Mouse (Mus musculus): Measurements from ENCODE around the gene Klhl23.

Klhl23 gene

DNA sequence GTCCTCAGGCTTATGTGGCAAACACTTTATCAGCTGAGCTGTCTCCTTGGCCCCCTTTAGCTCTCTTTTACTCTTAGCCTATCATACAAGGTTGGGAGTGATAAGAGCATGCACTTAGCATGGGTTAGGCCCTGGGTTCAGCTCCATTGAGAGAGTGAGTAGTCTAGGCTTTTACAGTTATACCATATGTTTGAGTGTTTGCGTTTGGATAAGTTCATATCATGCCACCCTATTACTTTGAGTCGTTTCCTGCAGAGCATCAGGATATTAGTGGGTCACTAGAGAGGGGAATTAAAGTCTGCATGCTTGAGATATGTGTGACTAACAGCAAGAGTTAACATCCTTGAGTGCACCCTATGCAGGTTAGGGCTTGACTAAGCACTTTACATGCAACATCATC lies 7.9 kb downstream of the Klhl23 start:
- DNase-seq (ENCODE audit: extremely low spot score): no peak

DNA sequence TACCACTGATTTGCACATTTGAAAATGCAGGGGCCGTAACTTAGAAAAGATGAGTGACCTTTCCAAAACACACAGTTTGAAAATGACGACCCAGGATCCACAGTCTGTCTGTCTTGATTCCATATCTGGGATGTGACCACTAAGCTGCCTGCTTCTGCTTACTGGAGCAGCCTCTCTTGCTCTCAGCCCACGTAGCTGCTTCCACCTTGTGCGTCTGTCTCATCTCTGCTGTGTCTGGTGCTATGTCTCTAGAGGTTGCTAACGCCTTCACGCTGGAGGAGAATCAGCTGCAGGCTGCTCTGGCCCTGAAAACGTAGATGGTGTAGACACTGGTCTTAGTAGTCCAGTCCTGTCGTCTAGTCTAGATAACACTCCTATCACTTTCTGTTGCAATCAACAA lies 8.4 kb downstream of the Klhl23 start:
- no peak for DNase-seq (ENCODE audit: extremely low spot score)

DNA sequence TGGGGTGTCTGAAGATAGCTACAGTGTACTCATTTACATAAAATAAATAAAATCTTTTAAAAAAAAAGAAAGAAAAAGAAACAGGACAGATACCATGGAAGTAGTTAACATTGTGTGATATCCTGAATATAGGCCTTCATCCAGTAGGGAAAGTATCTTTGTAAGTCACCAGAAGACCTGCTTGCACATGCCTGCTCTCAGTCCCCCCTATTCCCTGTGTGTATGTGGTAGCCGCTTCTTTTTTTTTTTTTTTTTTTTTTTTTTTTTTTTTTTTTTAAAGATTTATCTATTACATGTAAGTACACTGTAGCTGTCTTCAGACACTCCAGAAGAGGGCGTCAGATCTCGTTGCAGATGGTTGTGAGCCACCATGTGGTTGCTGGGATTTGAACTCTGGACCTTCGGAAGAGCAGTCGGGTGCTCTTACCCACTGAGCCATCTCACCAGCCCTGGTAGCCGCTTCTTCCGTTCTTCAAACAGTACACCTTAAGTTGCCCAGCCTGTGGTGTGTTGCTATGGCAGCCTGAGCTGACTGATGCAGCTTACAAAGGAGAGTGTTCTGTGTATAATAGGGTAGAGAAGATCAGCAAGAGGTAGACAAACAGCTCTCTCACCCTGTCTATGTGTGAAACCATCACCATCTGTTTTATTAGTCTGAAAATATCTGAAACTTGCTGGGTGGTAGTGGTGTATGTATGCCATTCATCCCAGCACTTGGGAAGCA lies 15.7 kb downstream of the Klhl23 start:
- no peak for DNase-seq (ENCODE audit: extremely low spot score)

DNA sequence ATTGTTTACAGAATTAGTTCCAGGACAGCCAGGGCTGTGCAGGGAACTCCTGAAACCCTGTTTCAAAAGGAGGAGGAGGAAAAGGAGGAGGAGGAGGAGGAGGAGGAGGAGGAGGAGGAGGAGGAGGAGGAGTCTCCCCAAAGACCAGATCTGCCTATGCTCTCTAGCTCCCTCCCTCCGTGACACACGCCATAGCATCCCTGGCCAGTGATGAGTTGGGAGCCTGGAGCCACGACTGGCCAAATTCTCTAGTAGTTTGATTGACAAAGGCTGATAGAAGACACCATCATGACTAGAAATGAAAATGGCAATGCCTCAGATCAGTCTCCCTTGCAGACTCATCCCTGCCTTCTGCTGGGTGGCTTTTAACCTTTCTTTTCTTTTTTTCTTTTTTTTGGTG lies 16.3 kb downstream of the Klhl23 start:
- no peak for DNase-seq (ENCODE audit: extremely low spot score)

DNA sequence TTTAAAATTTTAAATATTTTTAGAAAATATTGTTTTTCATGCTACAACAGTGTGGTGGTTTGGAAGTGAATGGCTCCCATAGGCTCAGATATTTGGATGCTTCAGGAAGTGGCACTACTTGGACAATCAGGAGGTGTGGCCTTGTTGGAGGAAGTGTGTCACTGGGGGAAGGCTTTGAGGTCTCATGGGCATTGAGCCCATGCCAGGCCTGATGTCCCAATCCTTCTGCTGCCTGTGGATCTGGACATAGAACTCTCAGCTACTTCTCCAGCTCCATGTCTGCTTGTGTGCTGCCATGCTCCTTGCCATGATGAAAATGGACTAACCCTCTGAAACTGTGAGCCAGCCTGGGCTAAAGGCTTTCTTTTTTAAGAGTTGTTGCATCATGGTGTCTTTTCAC lies 17.0 kb downstream of the Klhl23 start:
- no peak for DNase-seq (ENCODE audit: extremely low spot score)

DNA sequence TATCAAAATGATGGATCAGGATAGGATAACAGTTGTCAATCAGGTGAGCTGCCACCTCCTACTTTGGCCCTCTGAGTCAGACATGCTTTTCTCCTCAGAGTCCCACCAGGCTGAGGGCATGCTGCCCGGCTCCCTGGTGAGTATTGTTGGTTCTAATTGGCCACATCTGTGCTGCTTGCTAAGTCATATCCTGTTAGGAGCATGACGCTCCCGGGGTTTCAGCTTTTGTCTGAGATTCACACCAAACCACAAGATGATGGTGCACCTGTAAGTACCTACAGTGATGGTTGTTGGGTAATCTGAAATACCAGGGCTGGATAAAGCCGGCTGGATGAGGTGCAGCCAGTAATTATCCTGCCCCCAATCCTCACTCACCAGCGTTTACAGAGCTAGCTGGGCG lies 18.5 kb downstream of the Klhl23 start:
- DNase-seq (ENCODE audit: extremely low spot score): no peak

DNA sequence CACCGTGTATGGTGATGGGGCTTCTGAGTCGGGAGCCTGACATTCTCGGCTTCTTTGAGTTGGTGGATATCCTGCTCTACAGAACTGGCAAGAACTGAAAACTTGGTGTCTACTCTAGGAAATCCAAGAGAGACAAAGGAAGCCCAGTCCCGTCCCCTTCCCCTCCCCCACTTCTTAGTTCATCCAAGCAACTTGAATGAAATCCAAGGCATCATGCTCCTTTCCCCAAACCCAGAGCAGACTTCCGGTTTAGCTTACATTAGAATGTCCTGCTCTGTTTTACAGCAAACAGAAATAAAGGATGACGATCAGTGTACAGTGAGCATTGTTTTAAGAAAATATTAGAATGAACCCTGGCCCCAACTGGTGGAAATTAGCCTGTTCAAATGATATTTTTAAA lies 27.5 kb downstream of the Klhl23 start:
- DNase-seq (ENCODE audit: extremely low spot score): no peak

DNA sequence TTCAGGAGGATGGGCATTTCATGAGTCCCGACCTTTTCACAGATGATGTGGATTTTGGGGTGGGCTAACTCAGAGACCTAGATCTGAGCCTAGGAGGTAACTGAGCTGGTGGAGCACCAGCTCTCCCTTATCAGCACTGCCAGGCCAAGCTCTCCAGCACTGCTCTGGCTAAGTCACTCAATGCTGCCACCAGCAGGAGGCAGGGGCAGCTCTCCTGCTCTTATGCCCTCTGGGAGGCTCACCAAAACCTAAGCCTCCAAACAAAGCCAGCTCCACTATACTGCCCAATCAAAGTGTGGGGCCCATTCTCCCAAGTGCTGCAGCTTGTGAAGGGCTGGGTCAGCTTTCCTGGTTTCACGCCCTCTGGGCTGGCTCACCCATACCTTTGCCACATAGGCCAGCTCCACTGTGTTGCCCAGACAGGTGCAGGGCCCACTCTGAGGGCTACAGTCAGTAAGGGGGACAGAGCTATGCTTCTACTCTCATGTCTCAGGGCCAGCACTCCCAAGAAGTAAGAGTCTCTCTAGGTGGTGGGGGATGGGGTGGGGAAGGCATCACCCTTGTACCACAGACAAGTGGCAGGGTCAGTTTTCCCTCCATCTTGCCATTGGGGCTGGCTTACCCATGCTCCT lies 29.8 kb downstream of the Klhl23 start:
- DNase-seq (ENCODE audit: extremely low spot score): no peak

DNA sequence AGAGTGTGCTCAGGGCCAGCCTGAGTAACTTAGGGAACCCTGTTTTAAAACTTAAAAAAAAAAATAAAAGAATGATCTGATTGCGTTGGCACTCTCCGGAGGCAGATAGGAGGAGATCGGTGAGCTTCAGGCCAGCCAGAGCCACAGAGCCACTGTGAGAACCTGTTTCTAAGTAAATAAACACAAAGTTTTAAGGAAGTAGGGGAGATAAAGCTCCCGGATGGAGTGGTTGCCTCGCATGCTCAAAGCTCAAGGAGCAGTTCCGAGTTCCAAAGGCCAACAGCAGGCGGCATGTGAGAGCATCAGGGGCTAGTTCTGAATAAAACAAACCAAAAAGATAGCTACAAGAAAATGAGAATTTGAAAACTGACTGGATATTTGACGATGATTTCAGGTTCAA lies 34.6 kb downstream of the Klhl23 start:
- no peak for DNase-seq (ENCODE audit: extremely low spot score)

DNA sequence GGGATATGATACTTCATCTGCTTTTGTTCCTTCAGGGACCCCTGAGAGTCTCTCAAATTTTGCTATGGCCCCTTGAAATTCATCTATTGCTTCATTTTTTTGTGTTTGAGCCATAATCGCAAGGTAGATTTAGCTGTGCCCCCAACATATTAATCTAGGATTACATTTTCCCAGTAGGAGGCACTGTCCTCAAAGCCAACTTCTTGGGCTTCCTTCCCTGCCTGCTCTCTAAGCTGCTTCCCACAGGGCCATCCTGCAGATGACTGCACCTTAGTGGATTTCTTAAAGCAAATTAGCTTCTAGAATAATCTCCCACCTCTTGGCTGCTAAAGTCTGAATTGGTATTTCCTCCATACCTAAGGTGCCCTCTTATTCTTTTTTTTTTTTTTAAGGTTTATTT lies 36.1 kb downstream of the Klhl23 start:
- no peak for DNase-seq (ENCODE audit: extremely low spot score)

DNA sequence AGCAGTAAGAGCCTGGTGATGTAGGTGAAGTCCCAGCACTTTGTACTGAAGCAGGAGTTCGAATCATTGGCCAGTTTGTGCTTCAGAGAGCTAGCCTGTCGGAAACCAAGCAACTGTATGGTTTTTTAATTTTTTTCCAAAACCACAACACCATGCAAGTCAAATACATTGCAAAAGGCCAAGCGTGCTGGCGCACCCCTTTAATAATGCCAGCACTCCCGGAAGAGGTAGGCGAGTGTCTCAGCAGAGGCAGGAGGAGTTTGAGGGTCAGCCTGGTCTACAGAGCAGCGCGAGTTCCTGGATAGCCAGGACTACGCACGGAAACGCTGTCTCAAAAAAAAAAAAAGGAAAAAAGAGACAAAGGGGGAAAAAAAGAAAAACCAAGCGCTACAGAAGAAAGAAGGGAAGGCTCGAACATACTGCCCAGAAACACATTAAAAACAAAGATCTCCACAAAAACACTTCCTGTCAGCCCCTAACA lies 39.3 kb downstream of the Klhl23 start:
- DNase-seq (ENCODE audit: extremely low spot score): no peak

DNA sequence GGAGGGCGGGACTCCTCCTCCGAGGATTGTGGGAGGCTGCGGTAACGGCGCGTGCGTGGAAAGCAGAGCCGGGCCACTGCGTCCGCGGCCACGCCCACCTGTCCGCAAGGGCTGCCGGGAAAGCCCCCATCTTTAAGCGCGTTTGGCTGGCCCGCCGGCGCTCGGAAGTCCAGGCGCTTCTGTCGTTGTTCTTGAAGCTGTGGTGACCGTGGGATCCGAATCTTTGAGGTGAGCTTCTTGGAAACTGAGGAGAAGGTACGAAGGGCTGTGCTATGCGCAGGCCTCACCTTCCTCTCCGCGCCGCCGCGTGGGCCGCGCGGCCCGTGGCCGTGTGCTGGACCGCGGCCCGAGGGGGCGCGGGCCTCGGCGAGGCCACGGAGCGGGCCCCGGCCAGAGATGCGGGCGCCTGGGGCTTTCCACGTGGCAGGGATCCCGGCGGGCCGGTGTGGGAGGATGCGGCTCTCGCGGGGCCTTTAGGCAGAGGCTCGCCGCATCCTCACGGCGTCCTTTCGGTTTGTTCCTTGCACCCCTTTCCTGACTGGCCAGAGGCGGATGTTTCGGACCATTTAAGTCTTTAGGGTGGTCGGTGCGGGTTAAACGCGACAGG lies 39.8 kb downstream of the Klhl23 start, which contains the start of gene Ssb:
Gene Ssb, plus strand, starts transcription at position 78 of the 607 bp plus-strand sequence.
- peak; percentile 89 for DNase-seq (ENCODE audit: extremely low spot score)

DNA sequence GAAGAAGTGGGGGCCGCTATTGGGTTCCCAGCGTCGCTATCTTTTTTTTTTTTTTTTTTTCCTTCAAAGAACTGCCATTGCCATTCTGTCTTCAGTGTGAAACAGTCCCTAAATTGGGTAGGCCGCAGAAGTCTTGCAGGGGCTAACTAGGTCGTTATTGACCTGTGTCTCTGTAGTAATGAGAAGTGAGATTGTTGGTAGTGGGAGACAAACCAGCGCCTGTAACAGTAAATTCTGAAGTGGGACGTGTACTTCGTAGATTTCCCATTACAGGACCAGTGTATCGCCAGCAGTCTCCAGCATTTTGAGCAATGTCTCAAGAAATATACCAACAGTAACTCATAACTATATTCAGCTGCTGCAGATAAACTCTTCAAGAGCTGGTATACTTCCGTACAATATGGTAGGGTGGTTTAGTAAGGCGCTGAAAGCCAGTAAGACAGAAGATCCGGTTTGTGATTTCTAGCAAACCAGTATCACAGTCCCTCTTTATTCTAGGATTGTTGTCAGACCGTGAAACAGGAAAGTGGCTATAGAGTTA lies 40.4 kb downstream of the Klhl23 start:
- DNase-seq (ENCODE audit: extremely low spot score): no peak

DNA sequence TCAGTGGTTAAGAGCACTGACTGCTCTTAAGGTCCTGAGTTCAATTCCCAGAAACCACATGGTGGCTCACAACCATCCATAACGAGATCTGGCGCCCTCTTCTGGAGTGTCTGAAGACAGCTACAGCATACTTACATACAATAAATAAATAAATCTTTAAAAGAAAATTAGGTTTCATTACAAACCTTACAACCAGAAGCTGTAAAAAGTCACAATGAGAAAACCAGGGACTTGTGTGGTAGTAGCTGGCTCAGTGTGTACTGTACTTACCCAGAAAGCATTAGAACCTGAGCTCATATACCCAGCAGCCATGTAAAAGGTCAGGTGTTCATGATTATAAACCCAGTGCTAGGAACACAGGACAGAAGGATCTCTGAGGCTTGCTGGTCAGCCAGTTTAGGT lies 62.2 kb downstream of the Klhl23 start:
- no peak for DNase-seq (ENCODE audit: extremely low spot score)

DNA sequence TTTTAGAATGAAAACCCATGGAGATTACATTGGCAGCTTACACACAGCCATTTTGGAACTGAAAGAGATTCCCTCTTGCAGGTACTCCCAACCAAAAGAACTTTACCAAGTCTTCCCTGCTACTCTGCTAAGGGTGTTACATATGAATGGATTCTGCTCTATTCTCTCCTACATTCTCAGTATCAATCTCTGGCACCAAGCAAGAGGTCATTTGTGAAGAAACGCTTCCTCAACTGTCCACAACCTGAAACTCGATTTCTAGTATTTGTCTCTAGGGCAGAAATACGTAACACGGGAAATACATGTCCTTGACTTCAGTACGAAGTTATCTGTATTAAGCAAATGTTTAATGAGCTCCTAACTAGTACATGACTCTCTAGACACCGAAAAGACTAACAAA lies 62.8 kb downstream of the Klhl23 start:
- DNase-seq (ENCODE audit: extremely low spot score): no peak

DNA sequence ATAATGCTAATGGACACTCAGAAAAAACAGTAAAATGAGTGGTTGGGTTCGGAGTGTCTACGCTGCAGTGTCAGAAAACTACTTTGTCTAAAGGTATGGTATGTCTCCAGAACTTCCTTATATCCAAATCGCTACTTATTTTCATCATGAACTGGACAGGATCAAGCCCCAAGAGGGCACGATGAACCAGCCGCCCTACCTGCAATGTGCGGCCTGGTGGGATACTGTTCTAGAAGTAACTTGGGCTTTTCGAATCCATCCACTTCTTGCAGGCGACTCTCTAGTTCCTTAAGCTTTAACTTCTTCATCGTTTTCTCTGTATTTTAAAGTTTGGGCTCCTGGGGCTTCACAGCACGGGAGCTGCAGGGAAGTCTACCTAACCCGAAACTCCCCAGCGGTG lies 63.3 kb downstream of the Klhl23 start:
- DNase-seq (ENCODE audit: extremely low spot score): no peak

DNA sequence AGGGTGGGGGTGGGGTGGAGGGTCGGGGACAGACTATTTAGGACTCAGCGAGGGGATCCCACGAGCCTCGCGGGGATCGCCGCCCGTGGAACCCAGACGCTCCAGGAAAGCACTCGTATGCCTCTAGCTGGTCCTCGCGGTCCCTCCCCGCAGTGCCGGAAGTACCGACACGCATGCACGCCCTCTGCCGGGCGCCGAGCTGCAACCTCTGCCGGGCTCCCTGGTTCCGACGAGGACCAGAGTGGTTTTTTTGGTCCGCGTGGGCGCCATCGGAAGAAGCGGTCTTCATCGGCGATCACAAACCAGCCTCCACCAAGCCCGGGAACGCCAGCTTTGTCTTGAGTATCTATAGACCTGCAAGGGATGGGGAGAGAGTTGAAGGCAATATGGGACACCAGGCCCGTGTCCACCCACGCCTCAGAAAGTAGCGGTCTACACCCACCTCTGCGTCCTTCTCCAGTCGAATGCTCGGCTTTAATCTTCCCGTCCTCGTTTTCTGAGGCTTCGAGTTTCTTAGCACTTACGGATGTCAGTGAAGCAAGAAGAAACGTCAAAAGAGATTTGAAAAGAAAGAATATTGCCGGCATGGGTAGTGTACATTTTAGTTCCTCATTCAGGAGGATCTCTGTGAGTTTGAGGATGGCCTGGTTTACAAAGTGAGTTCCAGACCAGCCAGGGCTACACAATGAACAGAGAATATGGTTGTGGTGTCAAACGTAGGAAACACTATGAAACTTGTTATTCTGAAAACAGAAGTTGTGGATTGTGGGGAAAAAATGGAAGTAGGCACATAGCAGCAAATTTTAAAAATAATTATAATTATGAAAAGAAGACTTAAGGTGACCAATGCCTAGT lies 63.9 kb downstream of the Klhl23 start, which contains the start of gene Mettl5:
Gene Mettl5, minus strand, starts transcription at position 165 of the 855 bp plus-strand sequence.
- DNase-seq (ENCODE audit: extremely low spot score): peak; percentile 86

Data from embryo, embryonic 9.5 days (tissue).